Mouse (Mus musculus) layer of hippocampus, postnatal 25 days (tissue): ENCODE measurements around the gene Asxl2. TPM values are rescaled to one million over a fixed set of nuclear protein-coding genes. Genes with fewer than 3 reads are reported as not detected.
A peak's percentile ranks its signal among the peaks of the same experiment; 100 is the strongest.
"Not testable (repeated sequence)": the region's sequence is repeated elsewhere in the genome, so short reads cannot be mapped to it uniquely, and the experiment has no call there.

ENCODE experiments used
- DNase-seq, 2 experiments: peaks; one replicate each; pipeline ENCODE4 v3.0.0; 2022; ENCODE audit warnings: mixed read lengths in 2 of 2, low spot score in 1 of 2; ENCODE audit errors: extremely low spot score in 1 of 2
- total RNA-seq, 2 experiments: library from RNA; stranded (reverse); gene quantifications; 2 replicates each; pipeline ENCODE4 v1.2.3; 2021

Asxl2 gene
- 10 to 100 TPM; 26.2 to 27.9 TPM for total RNA-seq

DNA sequence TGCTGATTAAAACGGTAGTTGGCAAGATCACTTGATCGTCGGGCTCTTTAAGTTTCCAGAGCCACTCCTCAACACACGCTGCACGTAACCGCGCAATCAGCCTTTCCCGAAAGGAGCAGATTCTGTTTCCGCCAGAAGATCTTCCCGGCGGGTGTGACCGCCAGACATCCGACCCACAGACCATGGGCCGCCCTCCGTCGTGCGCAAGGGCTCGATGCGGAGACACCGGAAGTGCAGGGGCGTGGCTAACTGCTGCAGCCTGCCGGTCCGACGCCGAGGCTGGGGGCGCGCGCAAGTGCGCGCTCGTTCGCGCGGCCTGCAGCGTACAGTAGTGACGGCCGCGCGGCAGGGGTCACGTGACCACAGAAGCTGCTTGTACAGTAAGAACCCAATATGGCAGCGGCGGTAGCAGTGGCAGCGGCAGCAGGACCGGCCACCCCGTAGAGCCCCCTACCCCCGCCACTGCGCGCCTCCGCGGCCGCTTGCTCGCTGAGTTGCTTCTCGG lies at the start of gene Asxl2:
TSS of gene Asxl2 (plus strand) at position 328 of the 505 bp plus-strand sequence.
- DNase-seq: peak; percentile 88 to 92

GRCm38 (mm10) chr12:3377190-3377589 lies 49.5 kb upstream of the Asxl2 start:
- DNase-seq: no peak

DNA sequence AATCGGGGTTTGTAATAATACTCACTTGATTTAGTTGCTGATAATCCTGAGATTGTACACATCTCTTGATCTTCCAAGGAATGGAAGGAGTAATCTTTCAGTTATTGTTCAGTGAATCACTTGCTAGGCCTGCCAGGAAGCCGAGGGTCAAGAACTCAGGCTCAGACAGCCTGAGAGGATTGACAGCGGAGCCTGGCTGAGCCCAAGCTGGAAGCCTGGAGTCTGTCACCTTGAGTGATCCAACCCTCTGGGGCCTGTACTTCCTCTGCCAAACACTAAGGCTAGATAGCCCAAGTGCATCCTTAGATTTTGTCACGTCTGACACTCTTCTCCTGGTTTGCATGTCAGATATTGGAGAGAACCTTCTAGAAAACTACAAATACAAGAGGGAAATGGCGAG lies 48.9 kb upstream of the Asxl2 start:
- DNase-seq: no peak

GRCm38 (mm10) chr12:3384860-3385259 lies 41.8 kb upstream of the Asxl2 start:
- no peak for DNase-seq

GRCm38 (mm10) chr12:3385271-3385670 lies 41.4 kb upstream of the Asxl2 start:
- no peak for DNase-seq

DNA sequence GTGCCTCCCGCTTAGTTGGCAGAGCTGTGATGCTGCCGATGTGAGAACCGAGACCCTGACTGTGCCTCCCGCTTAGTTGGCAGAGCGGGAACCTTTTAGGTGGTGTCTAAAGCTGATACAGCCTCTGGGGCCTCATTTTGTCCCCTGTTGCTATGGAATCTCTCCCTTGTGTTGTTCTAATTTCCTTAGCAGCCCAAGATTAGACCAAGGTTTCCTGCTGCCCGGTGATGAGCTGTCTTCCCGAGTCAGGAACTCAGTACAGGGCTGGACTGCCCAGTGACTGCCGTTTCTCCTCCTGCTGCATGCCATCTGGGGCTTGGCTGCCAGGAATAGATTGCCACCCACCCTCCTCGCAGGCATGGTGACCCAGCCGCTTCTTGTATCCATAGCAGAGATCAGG lies 40.7 kb upstream of the Asxl2 start:
- no peak for DNase-seq

DNA sequence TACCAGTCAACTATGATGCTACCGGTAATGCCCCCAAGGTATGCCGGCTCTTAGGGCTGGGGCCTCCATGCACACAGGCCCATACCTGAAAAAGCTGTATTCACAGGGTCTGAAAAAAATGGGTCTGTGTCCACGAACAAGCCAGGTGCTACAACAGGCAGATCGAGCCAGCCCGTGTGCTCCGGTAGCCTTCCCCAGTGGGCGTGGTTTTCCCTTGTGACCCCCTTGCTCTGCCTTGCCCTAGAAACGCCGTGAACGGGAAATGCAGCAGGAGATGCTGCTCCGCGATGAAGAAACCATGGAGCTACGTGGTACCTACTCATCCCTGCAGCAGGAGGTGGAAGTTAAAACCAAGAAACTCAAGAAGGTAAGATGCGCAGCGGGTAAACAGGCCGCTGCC lies 38.8 kb upstream of the Asxl2 start:
- no peak for DNase-seq

GRCm38 (mm10) chr12:3389394-3389793 lies 37.3 kb upstream of the Asxl2 start:
- DNase-seq: no peak

GRCm38 (mm10) chr12:3390071-3390470 lies 36.6 kb upstream of the Asxl2 start:
- no peak for DNase-seq

DNA sequence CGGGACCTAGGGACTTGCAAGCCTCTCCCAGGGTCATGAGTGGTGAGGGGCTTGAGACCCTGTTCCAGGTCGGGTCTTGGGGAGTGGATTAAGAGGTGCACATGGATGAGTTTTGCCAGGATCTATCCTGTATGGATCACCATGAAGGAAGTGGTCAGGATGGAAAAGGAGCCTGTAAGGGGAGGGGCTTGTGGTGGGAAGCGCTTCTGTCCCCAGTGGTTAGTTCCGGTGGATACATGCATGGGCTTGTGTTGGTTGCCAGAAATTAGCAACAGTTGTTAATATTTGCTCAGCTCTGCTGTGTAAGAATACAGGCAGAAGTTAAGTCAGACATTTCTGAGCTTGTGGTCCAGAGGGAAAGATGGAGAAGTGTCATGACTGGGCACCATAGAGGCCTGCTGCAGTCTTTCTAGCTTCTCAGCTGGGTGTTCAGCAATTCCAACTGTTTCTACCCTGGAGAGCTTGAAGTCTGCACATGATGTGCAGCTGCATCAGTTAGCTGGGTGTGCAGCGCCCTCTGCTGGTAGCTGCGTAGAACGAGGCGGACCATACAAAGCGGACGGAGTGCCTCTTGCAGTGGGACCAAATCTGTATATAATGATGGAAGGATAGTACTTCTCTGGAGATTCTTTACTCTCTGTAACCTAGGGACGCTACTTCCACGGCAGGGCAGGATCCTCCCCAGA lies 35.9 kb upstream of the Asxl2 start:
- DNase-seq: peak; percentile 80 to 93

GRCm38 (mm10) chr12:3391276-3391675 lies 35.4 kb upstream of the Asxl2 start:
- no peak for DNase-seq

- no peak for DNase-seq
Measured at GRCm38 (mm10) chr12:3393140-3393539, 33.5 kb upstream of the Asxl2 start.

DNA sequence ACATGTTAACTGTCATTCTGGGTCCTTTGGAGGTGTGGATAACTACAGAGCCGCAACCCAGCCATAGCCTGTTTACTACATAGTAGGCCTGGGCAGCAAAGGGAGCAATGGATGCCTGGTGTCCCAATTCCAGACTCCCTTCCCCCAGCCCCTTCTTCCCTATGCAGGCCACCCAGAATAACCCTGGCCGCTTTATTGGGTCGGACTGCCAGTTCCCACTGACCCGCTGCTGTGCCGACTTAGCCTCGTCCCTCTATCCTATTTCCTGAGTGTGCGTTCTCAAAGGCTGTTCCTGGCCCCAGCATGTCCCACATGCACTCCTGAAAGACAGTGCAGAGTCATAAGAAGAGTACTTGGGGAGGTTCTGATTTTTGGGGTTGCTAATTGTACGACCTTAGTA lies 29.7 kb upstream of the Asxl2 start:
- DNase-seq: no peak

- DNase-seq: not testable (repeated sequence)
Measured at GRCm38 (mm10) chr12:3405662-3406061, 21.0 kb upstream of the Asxl2 start.

- no peak for DNase-seq
Measured at GRCm38 (mm10) chr12:3406585-3406984, 20.1 kb upstream of the Asxl2 start.

DNA sequence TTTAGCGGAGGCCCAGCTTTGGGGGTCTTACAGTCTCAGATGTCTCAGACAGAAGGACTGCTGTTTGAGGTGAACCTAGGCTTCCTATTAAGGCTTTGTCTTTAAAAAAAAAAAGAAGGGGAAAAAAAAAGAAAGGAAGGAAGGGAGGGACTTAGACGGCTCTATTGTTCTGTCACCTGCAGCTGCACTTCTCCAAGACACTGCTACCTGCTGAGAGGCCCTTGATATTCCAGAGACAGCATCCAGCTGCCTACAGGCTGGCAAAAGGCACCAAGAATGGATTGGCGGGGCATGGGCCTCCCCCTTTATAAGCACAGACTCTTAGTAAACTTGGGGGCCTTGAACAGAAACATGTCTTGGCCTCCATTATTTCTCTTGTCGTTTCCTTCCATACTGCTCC lies 11.7 kb upstream of the Asxl2 start:
- DNase-seq: no peak

GRCm38 (mm10) chr12:3418761-3419160 lies 7.9 kb upstream of the Asxl2 start:
- DNase-seq: no peak

- no peak for DNase-seq
Measured at GRCm38 (mm10) chr12:3420519-3420918, 6.1 kb upstream of the Asxl2 start.

DNA sequence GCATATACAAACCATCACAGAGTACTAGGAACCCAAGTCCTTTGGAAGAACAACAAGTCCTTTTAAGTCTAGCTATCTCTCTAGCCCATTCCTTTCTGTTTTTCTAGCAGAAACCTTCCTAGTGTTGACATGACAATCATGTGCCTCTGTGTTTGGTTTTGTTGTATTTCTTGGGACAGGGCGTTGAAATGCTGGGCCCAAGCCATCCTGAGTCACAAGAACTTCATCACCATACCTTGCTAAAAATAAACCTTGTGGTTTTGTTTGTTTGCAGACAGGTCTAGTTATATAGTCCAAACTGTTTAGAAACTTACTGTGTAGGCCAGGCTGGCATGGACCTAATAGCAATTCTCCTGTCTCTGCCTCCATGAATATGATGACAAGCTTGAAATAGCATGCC lies 3.9 kb upstream of the Asxl2 start:
- no peak for DNase-seq

DNA sequence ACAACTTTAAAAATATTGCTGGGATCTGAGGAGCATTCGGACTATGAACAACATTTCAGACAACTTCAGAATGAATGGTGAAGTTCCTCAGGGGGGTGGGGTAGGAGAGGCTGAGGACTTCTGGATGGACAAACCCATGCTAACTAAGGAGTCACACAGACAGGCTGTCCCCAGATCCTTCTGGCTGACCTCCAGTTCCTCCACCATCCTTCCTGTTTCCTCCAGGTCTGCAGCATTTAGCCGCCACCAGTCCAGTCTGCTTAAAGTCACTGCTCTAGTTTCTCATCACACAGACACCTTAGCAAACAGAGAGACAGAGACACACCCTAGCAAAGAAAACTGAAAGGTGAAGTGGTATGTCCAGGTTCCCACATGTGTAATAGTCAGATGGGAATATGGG lies 2.5 kb upstream of the Asxl2 start:
- no peak for DNase-seq

DNA sequence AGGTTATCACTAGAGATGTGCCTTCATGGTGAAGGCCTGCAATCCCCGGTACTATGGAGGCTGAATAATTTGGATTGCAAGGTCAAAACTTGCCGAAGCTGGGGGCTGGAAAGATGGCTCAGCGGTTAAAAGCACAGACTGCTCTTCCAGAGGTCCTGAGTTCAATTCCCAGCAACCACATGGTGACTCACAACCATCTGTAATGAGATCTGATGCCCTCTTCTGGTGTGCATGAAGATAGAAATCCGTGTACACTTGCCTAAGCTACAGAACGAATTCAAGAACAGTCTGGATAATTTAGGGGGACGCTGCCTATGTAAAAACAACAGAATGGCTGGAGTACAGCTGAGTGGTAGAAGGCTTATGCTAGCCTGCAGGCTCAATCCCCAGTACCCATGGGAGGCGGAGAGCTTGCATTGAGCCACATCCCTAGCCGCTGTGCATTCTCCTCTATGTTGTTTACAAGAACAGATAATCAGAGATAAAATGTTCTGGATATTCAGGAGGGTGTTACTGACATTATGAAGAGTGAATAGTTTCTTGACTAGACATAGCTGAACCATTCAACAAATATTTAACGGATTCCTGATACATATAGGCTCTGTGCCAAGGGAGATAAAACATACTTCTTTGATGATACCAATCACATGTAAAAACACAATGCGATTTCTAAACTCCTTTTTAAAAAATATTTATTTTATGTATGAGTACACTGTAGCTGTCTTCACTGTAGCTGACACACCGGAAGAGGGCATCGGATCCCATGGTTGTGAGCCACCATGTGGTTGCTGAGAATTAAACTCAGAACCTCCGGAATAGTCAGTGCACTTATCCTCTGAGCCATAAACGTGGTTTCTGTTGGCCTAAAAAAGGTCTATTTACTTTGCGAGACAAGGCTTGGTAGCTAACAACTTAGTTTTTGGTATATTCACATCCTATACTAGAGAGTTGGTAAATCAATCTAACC lies 999 bp upstream of the Asxl2 start:
- no peak for DNase-seq
